Mouse (Mus musculus) cerebellum, adult 9-11 months (tissue): ENCODE measurements around the gene Rhebl1.
"Not testable (repeated sequence)": the region's sequence is repeated elsewhere in the genome, so short reads cannot be mapped to it uniquely, and the experiment has no call there.

ENCODE experiments used
- DNase-seq: peaks from one replicate; pipeline ENCODE4 v3.0.0; 2022

Gene Rhebl1

DNA sequence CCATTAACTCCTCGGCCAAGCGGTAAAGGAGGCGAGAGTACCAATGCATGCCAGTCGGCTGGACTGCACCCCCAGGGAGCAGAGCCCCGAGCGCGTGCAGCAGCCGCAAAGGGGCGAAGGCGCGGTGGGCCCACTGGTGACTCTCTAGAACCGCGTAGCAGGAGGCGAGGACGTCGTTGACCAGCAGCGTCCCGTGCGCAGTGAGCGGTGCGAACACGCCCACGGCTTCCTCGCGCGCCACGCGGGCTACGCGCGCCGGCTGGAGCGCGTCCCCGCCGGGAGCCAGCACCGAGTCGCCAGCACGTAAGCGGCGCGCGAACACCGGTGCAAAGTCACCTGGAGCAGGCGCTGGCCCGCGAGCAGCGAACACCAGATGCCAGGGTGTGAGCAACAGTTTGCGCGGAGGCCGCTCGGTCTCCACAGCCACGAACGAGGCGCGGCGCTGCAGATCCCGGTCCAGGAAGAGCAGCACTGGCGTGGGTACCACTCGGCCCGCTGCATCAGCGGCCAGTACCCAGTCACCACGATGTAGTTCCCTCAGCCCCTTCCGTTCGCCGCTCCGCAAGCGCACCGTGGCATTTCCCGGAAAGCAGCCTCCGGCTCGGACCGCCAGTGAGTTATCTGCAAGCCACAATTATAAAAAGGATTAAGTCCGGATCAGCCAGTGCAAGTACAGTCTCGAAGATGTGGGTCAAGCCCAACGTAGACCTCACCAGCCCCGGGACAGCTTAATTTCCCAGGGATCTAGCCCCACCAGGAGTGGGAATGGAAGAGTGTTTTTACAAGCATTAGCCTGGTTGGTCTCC, at the start of gene Rhebl1:
Gene Rhebl1 (minus strand): TSS at position 601 of the 806 bp plus-strand sequence.
- DNase-seq, result peak; percentile 46

DNA sequence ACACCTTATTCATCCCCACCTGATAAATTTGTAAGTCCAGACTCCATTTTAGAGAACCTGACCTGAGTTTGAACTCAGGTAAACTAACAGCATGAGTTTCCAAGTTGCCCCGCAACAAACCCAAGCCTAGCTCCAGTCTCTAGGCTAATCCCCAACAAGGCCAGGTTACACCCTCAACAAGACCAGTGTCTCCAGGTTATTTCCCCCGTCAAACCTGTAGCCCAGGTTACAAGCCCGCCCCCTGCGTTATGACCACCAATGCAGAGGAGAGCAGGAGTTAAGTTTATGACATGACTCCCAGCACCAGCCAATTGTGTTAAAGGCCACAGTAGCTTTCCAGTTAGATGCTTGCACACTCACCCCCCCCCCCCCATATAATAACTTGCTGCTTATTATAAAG, 48.8 kb upstream of the Rhebl1 start:
- DNase-seq, result no peak

DNA sequence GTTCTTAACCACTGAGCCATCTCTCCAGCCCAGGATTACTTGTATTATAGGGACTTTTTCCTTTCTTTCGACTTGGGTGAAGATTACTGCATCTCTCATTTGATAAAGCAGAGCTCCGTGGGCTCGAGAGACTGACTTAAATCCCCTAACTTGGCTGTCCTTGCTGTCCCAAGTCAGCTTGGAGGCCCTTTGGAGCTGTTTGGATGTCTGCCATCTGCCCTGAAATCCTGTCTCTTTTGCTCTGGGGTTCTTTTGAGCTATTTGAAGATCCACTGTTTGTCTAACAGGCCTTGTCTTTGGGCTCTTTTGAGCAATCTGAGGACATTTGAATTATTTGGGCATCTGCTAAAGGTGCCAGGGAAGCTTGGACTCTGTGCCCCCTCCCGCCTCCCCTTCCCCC, 47.7 kb upstream of the Rhebl1 start:
- DNase-seq, result no peak

DNA sequence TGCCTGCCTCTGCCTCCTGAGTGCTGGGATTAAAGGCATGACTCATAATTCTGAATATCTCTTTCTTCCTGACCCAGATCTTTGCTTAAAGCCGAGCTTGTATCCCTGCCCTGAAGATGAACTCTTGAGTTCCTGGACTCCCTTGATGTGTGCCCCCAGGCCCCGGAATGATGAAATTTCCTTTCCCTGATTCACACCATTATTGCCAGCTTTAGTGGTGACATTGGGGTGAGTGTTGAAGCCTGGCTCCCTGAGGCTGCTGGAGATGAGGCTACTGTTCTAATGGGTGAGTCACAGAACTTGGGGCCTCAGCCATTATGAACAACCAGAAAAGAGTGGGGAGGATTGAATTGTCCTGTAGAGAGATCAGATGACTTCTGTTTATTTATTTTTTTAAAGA, 47.2 kb upstream of the Rhebl1 start:
- no peak for DNase-seq

- DNase-seq, result peak; percentile 63
These were observed 46.5 kb upstream of the Rhebl1 start for GRCm38 (mm10) chr15:98940816-98941215.

GRCm38 (mm10) chr15:98934217-98934839, 40.0 kb upstream of the Rhebl1 start, which contains the start of gene Tuba1b:
Gene Tuba1b (minus strand): TSS chr15:98934565.
- DNase-seq, result peak; percentile 95

DNA sequence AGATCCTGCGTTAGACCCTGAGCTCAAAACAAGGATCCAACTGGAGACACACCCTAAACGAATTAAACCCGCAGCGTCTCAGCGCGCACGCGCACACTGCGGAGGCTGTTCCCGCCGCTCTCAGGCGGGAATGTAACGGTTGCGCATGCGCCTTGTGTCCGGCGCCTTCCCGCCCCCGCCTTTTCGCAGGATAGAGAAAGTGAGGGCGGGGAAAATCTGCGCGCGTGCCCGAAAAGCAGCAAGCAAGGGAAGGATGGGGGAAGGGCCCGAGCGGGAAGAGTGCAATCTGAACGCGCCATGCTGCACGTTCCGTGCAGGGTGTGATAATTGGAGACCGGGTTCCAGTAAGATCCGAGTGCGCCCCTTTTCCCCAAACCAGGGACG, 39.5 kb upstream of the Rhebl1 start:
- DNase-seq, result peak; percentile 97

- peak; percentile 74 for DNase-seq
These were observed 38.8 kb upstream of the Rhebl1 start for GRCm38 (mm10) chr15:98933004-98933671.

DNA sequence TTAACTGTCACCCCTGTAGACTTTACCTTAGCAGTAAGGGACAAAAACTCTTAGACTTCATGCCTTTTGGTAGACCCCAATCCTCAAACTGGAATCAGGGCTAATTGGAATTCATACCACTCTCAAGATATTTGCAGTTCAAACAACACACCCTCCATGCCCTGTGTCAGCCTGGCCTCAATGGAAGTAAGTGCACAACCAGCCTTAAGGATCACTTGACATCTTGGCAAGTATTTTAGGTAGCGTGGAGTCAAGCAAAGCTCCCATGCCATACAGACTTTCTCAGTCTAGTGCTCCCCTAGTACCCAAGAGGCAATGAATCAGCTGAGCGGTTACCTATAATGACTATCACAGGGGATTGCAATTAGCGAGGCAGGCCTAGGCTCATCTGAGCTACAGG, 36.7 kb upstream of the Rhebl1 start:
- no peak for DNase-seq

DNA sequence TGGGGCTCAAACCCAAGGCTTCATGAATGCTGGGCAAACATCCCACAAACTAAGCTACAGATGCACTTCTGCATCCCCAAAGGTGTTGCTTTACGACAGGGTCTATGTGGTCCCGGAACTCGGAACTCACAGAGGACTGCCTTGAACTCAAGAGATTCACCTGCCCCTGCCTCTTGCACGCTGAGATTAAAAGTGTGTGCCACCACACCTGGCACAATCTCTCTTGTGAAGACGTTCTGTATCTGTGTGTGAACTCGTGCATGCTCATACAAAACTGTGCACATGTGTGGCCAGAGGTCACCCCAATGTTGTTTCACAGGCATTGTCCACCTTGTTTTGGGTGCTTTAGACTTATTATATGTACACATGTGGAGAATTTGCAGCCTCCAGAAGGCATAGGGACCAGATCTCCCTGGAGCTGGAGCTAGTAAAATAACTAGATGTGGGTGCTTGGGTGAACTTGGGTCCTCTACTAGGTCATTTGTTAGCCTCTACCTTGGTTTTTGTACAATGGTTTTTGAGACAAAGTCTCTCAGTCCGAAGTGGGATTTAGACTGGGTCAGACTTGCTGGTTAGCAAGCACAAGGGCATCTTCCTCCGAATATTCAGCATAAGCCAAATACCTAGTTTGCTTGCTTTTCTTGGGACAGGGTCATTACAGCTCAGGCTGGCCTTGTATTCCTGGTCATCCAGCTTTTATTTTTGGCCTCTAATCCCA, 35.8 kb upstream of the Rhebl1 start:
- no peak for DNase-seq

DNA sequence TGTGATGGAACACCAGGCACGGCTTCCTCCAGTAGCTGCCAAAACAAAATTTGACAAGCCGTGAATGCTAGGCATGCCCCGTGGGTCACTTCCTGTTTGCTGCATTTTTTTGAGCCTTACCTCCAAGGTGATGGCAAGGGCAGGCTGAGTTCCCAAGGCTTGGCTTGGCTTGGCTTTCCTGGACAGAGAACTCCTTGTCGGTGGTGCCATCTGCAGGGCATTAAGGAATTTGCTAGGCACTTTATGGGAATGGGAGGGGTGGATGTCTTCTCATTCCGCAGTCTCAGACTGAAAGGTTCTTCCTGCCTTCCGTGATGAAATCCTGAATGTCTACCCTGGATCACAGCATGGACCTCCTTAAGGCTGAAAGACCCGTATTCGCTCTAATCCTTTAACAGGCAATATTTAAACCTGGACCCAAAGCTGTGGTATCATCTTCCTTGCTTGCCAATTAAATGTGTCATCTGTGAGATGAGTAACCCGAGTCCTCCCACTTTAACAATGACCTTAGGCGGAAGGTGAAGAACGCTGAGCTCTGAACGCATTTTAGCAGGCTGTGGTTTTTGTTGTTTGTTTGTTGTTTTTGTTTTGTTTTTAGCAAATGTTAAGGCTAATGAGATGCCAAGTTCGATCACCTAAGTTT, 34.4 kb upstream of the Rhebl1 start:
- DNase-seq, result peak; percentile 85

GRCm38 (mm10) chr15:98927566-98927965, 33.2 kb upstream of the Rhebl1 start:
- no peak for DNase-seq

GRCm38 (mm10) chr15:98924682-98925081, 30.3 kb upstream of the Rhebl1 start:
- DNase-seq, result no peak

- no peak for DNase-seq
These were observed 28.7 kb upstream of the Rhebl1 start for GRCm38 (mm10) chr15:98923031-98923537.

DNA sequence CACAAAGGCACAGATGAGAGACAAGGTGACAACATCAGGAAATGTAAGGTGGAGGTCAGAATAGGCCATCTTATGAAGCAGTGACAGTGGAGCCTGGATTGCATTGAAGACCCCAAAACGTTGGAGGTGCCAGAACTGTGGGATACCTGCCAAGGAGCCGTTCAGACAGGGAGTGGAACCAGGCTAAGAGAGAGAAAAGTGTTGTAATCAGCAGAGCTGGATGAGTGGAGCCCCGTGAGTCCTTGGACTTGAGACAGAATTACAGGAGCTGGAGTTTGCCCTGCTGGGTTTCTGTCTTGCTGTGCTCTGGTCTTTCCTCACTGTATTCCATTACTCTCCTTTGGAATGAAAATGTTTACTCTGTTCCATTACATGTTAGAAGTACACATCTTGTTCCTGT, 28.2 kb upstream of the Rhebl1 start:
- DNase-seq, result no peak

DNA sequence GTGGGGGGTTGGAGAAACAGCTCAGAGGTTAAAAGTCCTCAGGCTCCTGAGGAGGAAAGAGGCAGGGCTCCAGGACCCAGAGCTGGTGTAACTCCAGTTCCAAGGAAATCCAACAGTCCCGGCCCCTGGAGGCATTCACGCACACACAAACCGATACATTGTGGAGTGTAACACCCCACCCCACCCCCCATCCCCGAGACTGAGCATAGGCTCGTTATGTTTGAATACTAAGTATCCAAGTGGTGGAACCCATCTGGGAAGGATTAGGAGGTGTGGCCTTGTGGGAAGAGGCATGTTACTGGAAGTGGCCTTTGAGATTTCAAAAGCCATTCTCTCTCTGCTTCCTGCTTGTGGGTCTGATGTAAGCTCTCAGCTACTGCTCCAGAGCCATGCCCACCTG, 27.2 kb upstream of the Rhebl1 start:
- DNase-seq, result no peak

DNA sequence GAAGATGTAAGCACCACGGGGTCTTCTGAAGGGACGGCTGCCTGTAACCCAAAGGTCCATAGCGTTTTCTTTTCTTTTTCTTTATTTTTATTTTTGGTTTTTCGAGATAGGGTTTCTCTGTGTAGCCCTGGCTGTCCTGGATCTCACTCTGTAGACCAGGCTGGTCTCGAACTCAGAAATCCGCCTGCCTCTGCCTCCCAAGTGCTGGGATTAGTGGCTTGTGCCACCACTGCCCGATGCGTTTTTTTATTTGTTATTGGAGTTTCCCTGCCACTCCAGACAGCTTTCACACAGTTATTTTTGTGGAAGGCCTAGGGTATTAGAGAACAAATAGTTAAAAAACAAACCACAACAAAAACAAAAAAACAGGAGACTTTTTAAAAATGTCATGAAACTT, 24.2 kb upstream of the Rhebl1 start:
- not testable (repeated sequence) for DNase-seq

DNA sequence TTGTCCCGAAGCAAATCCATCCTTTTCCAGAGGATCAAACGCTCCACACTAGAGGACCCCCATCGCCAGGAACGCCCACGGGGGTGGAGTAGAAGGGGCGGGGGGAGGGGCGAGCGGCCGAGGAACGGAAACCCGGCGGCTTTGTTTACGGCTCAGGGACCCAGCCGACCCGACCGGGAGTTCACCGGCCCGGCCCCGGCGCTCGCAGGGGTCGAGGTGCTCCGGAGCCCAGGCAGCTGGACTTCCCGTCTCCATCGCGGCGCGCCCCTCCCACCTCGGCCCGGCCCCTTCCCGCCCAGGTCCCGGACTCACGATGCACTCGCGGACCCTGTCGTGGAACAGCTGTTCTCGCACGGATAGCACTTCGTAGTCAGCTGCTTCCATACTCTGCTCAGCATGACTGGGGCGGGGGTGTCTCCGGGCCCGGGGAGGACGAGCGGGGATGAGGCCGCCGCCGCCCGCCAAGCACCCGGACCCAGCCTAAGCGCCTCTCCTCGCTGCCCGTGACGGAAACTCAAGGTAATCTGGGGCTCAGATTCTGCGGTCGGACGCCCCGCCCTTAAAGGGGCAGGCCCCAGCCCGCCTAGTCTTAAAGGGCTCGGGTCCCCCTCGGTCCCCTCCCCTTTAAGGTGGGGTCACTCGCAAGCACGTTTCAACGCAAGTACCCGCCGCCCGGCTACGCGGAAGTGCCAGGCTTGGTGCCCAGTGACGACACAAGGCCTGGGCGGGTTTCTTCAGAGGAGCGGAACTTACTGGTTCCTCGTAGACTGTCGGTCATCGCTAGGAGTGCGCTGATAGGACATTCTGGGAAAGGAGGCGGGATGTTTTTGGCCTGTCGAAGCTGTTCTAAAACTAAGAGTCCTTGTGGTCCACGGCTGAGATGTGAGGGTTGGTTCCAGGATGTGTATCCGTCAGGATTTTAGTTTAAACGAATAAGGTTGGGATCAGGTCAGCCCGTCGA, 23.5 kb upstream of the Rhebl1 start, which contains the start of gene Lmbr1l:
Gene Lmbr1l (minus strand): TSS at position 694 of the 961 bp plus-strand sequence.
- DNase-seq, result peak; percentile 99

DNA sequence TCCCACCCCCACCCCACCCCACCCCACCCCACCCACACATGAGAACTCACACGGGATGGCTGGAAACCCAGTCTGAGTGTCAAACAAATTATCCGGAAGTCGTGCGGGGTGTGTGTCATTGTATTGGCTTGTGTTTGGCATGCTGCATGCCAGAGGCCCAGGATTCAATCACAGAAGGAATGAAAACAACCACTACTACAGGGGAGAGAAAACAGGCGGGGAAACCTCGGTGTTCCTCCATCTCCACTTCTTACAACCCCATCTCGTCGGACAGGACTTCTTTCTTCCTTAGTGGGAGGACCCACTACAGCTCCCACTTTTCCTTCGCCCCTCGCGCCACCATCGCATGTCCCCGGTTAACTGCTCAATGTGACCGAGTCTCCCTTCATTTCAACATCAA, 22.8 kb upstream of the Rhebl1 start:
- no peak for DNase-seq

DNA sequence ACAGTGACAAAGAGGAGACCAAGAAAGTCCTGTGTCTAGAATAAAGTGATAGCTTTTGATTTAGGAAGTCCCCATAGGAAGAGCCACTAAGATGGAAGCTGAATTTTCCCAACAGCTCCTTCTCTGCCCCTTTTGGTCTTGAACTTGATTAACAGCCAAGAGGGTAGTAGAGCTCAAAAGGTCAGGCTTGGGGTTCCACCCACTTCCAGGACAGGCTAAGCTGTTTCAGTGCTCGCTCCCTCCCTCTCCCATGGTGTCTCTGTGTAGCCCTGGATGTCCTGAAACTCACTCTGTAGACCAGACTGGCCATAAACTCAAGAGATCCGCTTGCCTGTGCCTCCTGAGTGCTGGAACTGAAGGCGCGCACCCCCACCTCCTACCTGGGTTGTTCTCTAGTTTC, 21.7 kb upstream of the Rhebl1 start:
- no peak for DNase-seq

DNA sequence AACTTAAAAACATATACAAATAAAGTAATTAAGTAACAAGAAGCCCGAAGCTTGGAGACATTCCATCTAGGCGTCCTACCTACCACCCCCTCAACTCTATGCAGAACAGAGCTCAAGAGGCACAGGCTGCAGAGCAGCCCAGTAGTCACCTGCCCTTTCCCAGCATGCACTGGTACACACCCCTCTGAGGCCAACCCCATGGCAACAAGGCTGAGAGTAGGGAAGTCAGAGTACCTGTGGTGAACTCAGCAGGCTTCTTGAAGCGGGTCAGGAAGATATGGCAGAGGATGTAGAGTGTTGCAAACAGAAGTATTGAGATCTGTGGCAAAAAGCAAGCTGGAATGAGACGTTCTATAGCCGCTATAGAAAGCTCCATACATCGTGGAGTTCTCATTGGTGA, 20.6 kb upstream of the Rhebl1 start:
- no peak for DNase-seq
